Mouse (Mus musculus): ENCODE data around the gene Ssh3.

GRCm38 (mm10) chr19:4240247-4240668 lies 28.7 kb downstream of the Ssh3 start:
- TF ChIP-seq EP300 (IDR thresholded peaks at IDR 0.05; ENCODE audit: low read depth) (no peak), CTCF (IDR thresholded peaks at IDR 0.05; ENCODE audit: low read depth) (no peak)

Data from heart, postnatal 0 days (tissue).